Mouse (Mus musculus) urinary bladder, postnatal 14 days (tissue): ENCODE data around the gene Cmas.

ENCODE experiments used
- DNase-seq: peaks from one replicate; pipeline ENCODE4 v3.0.0; 2021; ENCODE audit warnings: low spot score

The Cmas gene

GRCm38 (mm10) chr6:142793468-142793867 is 37.0 kb downstream of the Cmas start:
- no peak for DNase-seq

- no peak for DNase-seq
Observed at GRCm38 (mm10) chr6:142795087-142795486, 38.6 kb downstream of the Cmas start.

GRCm38 (mm10) chr6:142795655-142796441 is 39.4 kb downstream of the Cmas start:
- no peak for DNase-seq

- DNase-seq: no peak
Observed at GRCm38 (mm10) chr6:142797996-142798395, 41.5 kb downstream of the Cmas start.

- no peak for DNase-seq
Observed at GRCm38 (mm10) chr6:142798837-142799236, 42.4 kb downstream of the Cmas start.

GRCm38 (mm10) chr6:142799704-142800374 is 43.4 kb downstream of the Cmas start:
- no peak for DNase-seq

- DNase-seq: no peak
Observed at GRCm38 (mm10) chr6:142801687-142802086, 45.2 kb downstream of the Cmas start.

- no peak for DNase-seq
Observed at GRCm38 (mm10) chr6:142802617-142803525, 46.4 kb downstream of the Cmas start.

GRCm38 (mm10) chr6:142804402-142804801 is 47.9 kb downstream of the Cmas start, which contains the start of gene Sult6b2:
Gene Sult6b2, minus strand, starts transcription at chr6:142804502.
- DNase-seq: no peak

GRCm38 (mm10) chr6:142806326-142806725 is 49.8 kb downstream of the Cmas start:
- no peak for DNase-seq

- no peak for DNase-seq
Observed at GRCm38 (mm10) chr6:142809373-142810098, 53.0 kb downstream of the Cmas start.

GRCm38 (mm10) chr6:142810239-142810638 is 53.8 kb downstream of the Cmas start:
- no peak for DNase-seq

GRCm38 (mm10) chr6:142812969-142813368 is 56.5 kb downstream of the Cmas start:
- no peak for DNase-seq

- DNase-seq: no peak
Observed at GRCm38 (mm10) chr6:142814011-142814410, 57.5 kb downstream of the Cmas start.

GRCm38 (mm10) chr6:142814495-142814921 is 58.0 kb downstream of the Cmas start:
- DNase-seq: peak; percentile 87

- no peak for DNase-seq
Observed at GRCm38 (mm10) chr6:142815513-142815912, 59.0 kb downstream of the Cmas start.

GRCm38 (mm10) chr6:142818306-142818705 is 61.8 kb downstream of the Cmas start:
- DNase-seq: no peak

- DNase-seq: no peak
Observed at GRCm38 (mm10) chr6:142823008-142823787, 66.7 kb downstream of the Cmas start.
